Mouse (Mus musculus): Measurements from ENCODE around the gene Gde1.

- TF ChIP-seq GATA1 (IDR thresholded peaks at IDR 0.05; ENCODE audit: borderline replicate concordance, low read length) (no peak), FLI1 (IDR thresholded peaks at IDR 0.05; ENCODE audit: low read length) (no peak)
Observed at GRCm38 (mm10) chr7:118706488-118706887, 910 bp upstream of the Gde1 start.
